Mouse (Mus musculus) stomach, embryonic 16.5 days (tissue): Measurements from ENCODE around the gene Mrpl21. TPM values are rescaled to one million over a fixed set of nuclear protein-coding genes. Genes with fewer than 3 reads are reported as not detected.
A peak's percentile ranks its signal among the peaks of the same experiment; 100 is the strongest.

Experiments used
- ATAC-seq: fragments of 200-750 bp; cut with Nextera tagmentation; 2 replicates; pipeline ENCODE4 v1.8.0; 2017; ENCODE audit warnings: moderate number of reproducible peaks, moderate TSS enrichment; ENCODE audit not compliant: insufficient read depth, low FRiP score
- H3K27ac ChIP-seq: fragments of 300-500 bp; sonication (generic); 2 replicates; pipeline ENCODE4 v1.5.1; 2014; ENCODE audit warnings: low read length
- H3K27me3 ChIP-seq: fragments of 300-500 bp; sonication (generic); 2 replicates; pipeline ENCODE4 v1.6.1; 2014; ENCODE audit warnings: low read length, control low read depth, mixed read lengths; ENCODE audit not compliant: control insufficient read depth, insufficient read depth
- H3K36me3 ChIP-seq: fragments of 300-500 bp; sonication (generic); 2 replicates; pipeline ENCODE4 v1.6.1; 2014; ENCODE audit warnings: low read length; ENCODE audit not compliant: control insufficient read depth, insufficient read depth
- H3K4me1 ChIP-seq: fragments of 300-500 bp; sonication (generic); 2 replicates; pipeline ENCODE4 v1.6.1; 2014; ENCODE audit warnings: low read length, control low read depth, mixed read lengths; ENCODE audit not compliant: control insufficient read depth, insufficient read depth
- H3K4me2 ChIP-seq: fragments of 300-500 bp; sonication (generic); 2 replicates; pipeline ENCODE4 v1.6.1; 2014; ENCODE audit warnings: low read depth, low read length, mixed read lengths
- H3K4me3 ChIP-seq: fragments of 300-500 bp; sonication (generic); replicated peaks from 2 replicates; pipeline ENCODE4 v1.5.1; 2014; ENCODE audit warnings: mild to moderate bottlenecking, low read length
- H3K9ac ChIP-seq: fragments of 300-500 bp; sonication (generic); 2 replicates; pipeline ENCODE4 v1.6.1; 2014; ENCODE audit warnings: low read length
- H3K9me3 ChIP-seq: fragments of 300-500 bp; sonication (generic); replicated peaks from 2 replicates; pipeline ENCODE4 v1.6.1; 2016; ENCODE audit warnings: low read length, control low read depth; ENCODE audit not compliant: control insufficient read depth
- WGBS: fragments of 180-500 bp; shearing (Covaris S2); extraction: QIAGEN DNeasy Blood & Tissue Kit; methylation state at CpG from one replicate; pipeline ENCODE4 v1.1.7; 2014; 5-methylcytosine and 5-hydroxymethylcytosine counted together
- polyA plus RNA-seq: library from polyadenylated mRNA; unstranded; fragments of >200 nt; fragmentation: Nextera tagmentation; extraction: Ambion mirVana; gene quantifications from 2 replicates; pipeline ENCODE4 v1.2.1, GENCODE M21; 2015

Mrpl21 gene
- polyA plus RNA-seq, 1 experiment from 2014 or later: 104 TPM

GRCm38 (mm10) chr19:3267340-3267739 lies 15.4 kb upstream of the Mrpl21 start:
- Histone ChIP-seq H3K9ac (no peak overlapping the region), H3K36me3 (peaks cover 23% of the 10 kb centered on the region), H3K9me3 (no peaks in the 10 kb centered on the region), H3K4me1 (no peaks in the 10 kb centered on the region), H3K27me3 (no peaks in the 10 kb centered on the region), H3K27ac (no peak overlapping the region), H3K4me3 (no peak overlapping the region), H3K4me2 (no peak overlapping the region)
- ATAC-seq: no peak
- WGBS: 90% methylated on average over 4 of the region's 4 CpGs

GRCm38 (mm10) chr19:3268218-3268980 lies 14.3 kb upstream of the Mrpl21 start:
- 94% methylated on average over 17 of the region's 17 CpGs for WGBS
- no peaks in the 10 kb centered on the region for H3K9me3 ChIP-seq
- peaks cover 23% of the 10 kb centered on the region for H3K36me3 ChIP-seq
- no peak for ATAC-seq
- H3K27me3 ChIP-seq: no peaks in the 10 kb centered on the region
- no peak overlapping the region for H3K27ac ChIP-seq
- H3K4me3 ChIP-seq: no peak overlapping the region
- H3K4me2 ChIP-seq: no peak overlapping the region
- no peaks in the 10 kb centered on the region for H3K4me1 ChIP-seq
- no peak overlapping the region for H3K9ac ChIP-seq

GRCm38 (mm10) chr19:3269279-3269678 lies 13.4 kb upstream of the Mrpl21 start:
- H3K27me3 ChIP-seq: no peaks in the 10 kb centered on the region
- 96% methylated on average over 9 of the region's 9 CpGs for WGBS

GRCm38 (mm10) chr19:3269803-3270202 lies 12.9 kb upstream of the Mrpl21 start:
- peaks cover 22% of the 10 kb centered on the region for H3K36me3 ChIP-seq
- no peak for ATAC-seq
- H3K27ac ChIP-seq: no peak overlapping the region
- H3K4me1 ChIP-seq: no peaks in the 10 kb centered on the region
- H3K27me3 ChIP-seq: no peaks in the 10 kb centered on the region
- no peaks in the 10 kb centered on the region for H3K9me3 ChIP-seq
- no peak overlapping the region for H3K4me2 ChIP-seq
- H3K4me3 ChIP-seq: no peak overlapping the region
- WGBS: 94% methylated on average over 6 of the region's 6 CpGs
- no peak overlapping the region for H3K9ac ChIP-seq

More at GRCm38 (mm10) chr19:3269279-3269678, 13.4 kb upstream of the Mrpl21 start:
- H3K27ac ChIP-seq: no peak overlapping the region
- H3K4me2 ChIP-seq: no peak overlapping the region
- no peak overlapping the region for H3K9ac ChIP-seq
- no peaks in the 10 kb centered on the region for H3K4me1 ChIP-seq
- H3K9me3 ChIP-seq: no peaks in the 10 kb centered on the region
- no peak for ATAC-seq
- H3K36me3 ChIP-seq: peaks cover 23% of the 10 kb centered on the region
- H3K4me3 ChIP-seq: no peak overlapping the region

GRCm38 (mm10) chr19:3271366-3271765 lies 11.3 kb upstream of the Mrpl21 start:
- Histone ChIP-seq H3K4me3 (no peak overlapping the region), H3K4me1 (no peaks in the 10 kb centered on the region), H3K9ac (no peak overlapping the region), H3K27me3 (no peaks in the 10 kb centered on the region), H3K36me3 (peaks cover 18% of the 10 kb centered on the region), H3K4me2 (no peak overlapping the region), H3K9me3 (no peaks in the 10 kb centered on the region), H3K27ac (no peak overlapping the region)
- no peak for ATAC-seq
- WGBS: 79% methylated on average over 6 of the region's 6 CpGs

GRCm38 (mm10) chr19:3273331-3273730 lies 9.4 kb upstream of the Mrpl21 start:
- peaks cover 8% of the 10 kb centered on the region for H3K36me3 ChIP-seq
- no peak overlapping the region for H3K4me3 ChIP-seq
- H3K4me2 ChIP-seq: no peak overlapping the region
- H3K9me3 ChIP-seq: no peaks in the 10 kb centered on the region
- no peaks in the 10 kb centered on the region for H3K4me1 ChIP-seq
- H3K27me3 ChIP-seq: no peaks in the 10 kb centered on the region
- WGBS: 90% methylated on average over 9 of the region's 9 CpGs
- no peak overlapping the region for H3K27ac ChIP-seq
- H3K9ac ChIP-seq: no peak overlapping the region
- no peak for ATAC-seq

- H3K27ac ChIP-seq: no peak overlapping the region
- WGBS: 83% methylated on average over 3 of the region's 3 CpGs
- no peak for ATAC-seq
Observed at GRCm38 (mm10) chr19:3275744-3276365, 6.8 kb upstream of the Mrpl21 start.

GRCm38 (mm10) chr19:3281886-3282285 lies 815 bp upstream of the Mrpl21 start:
- no peak for ATAC-seq
- H3K27me3 ChIP-seq: no peaks in the 10 kb centered on the region
- no peaks in the 10 kb centered on the region for H3K9me3 ChIP-seq
- WGBS: 60% methylated on average over 4 of the region's 4 CpGs
- no peak overlapping the region for H3K27ac ChIP-seq
- H3K4me2 ChIP-seq: peak overlapping the region; percentile 79
- H3K9ac ChIP-seq: peak overlapping the region; percentile 88
- peaks cover 14% of the 10 kb centered on the region for H3K4me1 ChIP-seq
- peak overlapping the region; percentile 95 for H3K4me3 ChIP-seq
- no peaks in the 10 kb centered on the region for H3K36me3 ChIP-seq

More at GRCm38 (mm10) chr19:3275744-3276365, 6.8 kb upstream of the Mrpl21 start:
- H3K4me2 ChIP-seq: no peak overlapping the region
- H3K4me1 ChIP-seq: no peaks in the 10 kb centered on the region
- peaks cover 4% of the 10 kb centered on the region; the same call in 1 of the 2 replicates for H3K36me3 ChIP-seq
- H3K27me3 ChIP-seq: no peaks in the 10 kb centered on the region
- H3K9me3 ChIP-seq: no peaks in the 10 kb centered on the region
- no peak overlapping the region for H3K9ac ChIP-seq
- no peak overlapping the region for H3K4me3 ChIP-seq

- no peak overlapping the region for H3K27ac ChIP-seq
- no peak overlapping the region for H3K4me2 ChIP-seq
- no peak for ATAC-seq
- H3K9me3 ChIP-seq: no peaks in the 10 kb centered on the region
- H3K4me1 ChIP-seq: no peaks in the 10 kb centered on the region
- no peaks in the 10 kb centered on the region for H3K27me3 ChIP-seq
- peaks cover 23% of the 10 kb centered on the region for H3K36me3 ChIP-seq
- 100% methylated on average over 1 of the region's 1 CpGs for WGBS
- no peak overlapping the region for H3K4me3 ChIP-seq
- H3K9ac ChIP-seq: no peak overlapping the region
Observed at GRCm38 (mm10) chr19:3289006-3289405, 6.3 kb downstream of the Mrpl21 start.
